Mouse (Mus musculus): ENCODE measurements around the gene Mif4gd. TPM values are rescaled to one million over a fixed set of nuclear protein-coding genes. Genes with fewer than 3 reads are reported as not detected.
A peak's percentile ranks its signal among the peaks of the same experiment; 100 is the strongest.

Gene Mif4gd
- polyA plus RNA-seq, 1 experiment from 2014 or later = 34.4 TPM

GRCm38 (mm10) chr11:115609576-115609975 lies 3.2 kb downstream of the Mif4gd start:
- no peak overlapping the region for H3K9ac ChIP-seq
- no peaks in the 10 kb centered on the region for H3K27me3 ChIP-seq (replicated peaks)
- no peak overlapping the region for H3K4me3 ChIP-seq (replicated peaks)
- peaks cover 26% of the 10 kb centered on the region; the same call in 1 of the 2 replicates for H3K4me1 ChIP-seq
- 59% methylated on average over 3 of the region's 3 CpGs for WGBS
- H3K9me3 ChIP-seq = no peaks in the 10 kb centered on the region
- H3K27ac ChIP-seq = no peak overlapping the region
- H3K36me3 ChIP-seq = peaks cover 32% of the 10 kb centered on the region
- no peak overlapping the region for H3K4me2 ChIP-seq
- ATAC-seq (ENCODE audit: insufficient read depth, low FRiP score, low read depth) = no peak

- Histone ChIP-seq H3K27me3 (replicated peaks) (no peaks in the 10 kb centered on the region), H3K27ac (no peak overlapping the region), H3K4me2 (no peak overlapping the region), H3K4me1 (peaks cover 27% of the 10 kb centered on the region; the same call in 1 of the 2 replicates), H3K9me3 (no peaks in the 10 kb centered on the region), H3K36me3 (peaks cover 32% of the 10 kb centered on the region), H3K4me3 (replicated peaks) (no peak overlapping the region), H3K9ac (no peak overlapping the region)
- ATAC-seq (ENCODE audit: insufficient read depth, low FRiP score, low read depth) = no peak
- 76% methylated on average over 23 of the region's 23 CpGs for WGBS
These were observed 4.1 kb downstream of the Mif4gd start for GRCm38 (mm10) chr11:115608421-115609399.

- no peak overlapping the region for H3K4me3 ChIP-seq (replicated peaks)
- H3K27ac ChIP-seq = no peak overlapping the region
- H3K9me3 ChIP-seq = no peaks in the 10 kb centered on the region
- H3K27me3 ChIP-seq (replicated peaks) = no peaks in the 10 kb centered on the region
- H3K4me1 ChIP-seq = peaks cover 27% of the 10 kb centered on the region
- H3K4me2 ChIP-seq = no peak overlapping the region
- H3K9ac ChIP-seq = no peak overlapping the region
- no peak for ATAC-seq (ENCODE audit: insufficient read depth, low FRiP score, low read depth)
- WGBS = 93% methylated on average over 18 of the region's 18 CpGs
- H3K36me3 ChIP-seq = peaks cover 32% of the 10 kb centered on the region
These were observed 6.0 kb downstream of the Mif4gd start for GRCm38 (mm10) chr11:115606733-115607132.

- peak overlapping the region; percentile 96 for H3K9ac ChIP-seq
- H3K27ac ChIP-seq = peak overlapping the region; percentile 95
- H3K27me3 ChIP-seq (replicated peaks) = no peaks in the 10 kb centered on the region
- ATAC-seq (ENCODE audit: insufficient read depth, low FRiP score, low read depth) = peak; percentile 31
- peaks cover 28% of the 10 kb centered on the region for H3K4me1 ChIP-seq
- peaks cover 32% of the 10 kb centered on the region for H3K36me3 ChIP-seq
- H3K9me3 ChIP-seq = no peaks in the 10 kb centered on the region
- peak overlapping the region; percentile 89 for H3K4me2 ChIP-seq
- H3K4me3 ChIP-seq (replicated peaks) = peak overlapping the region; percentile 91
- under 1% methylated on average over 26 of the region's 26 CpGs for WGBS
These were observed 8.5 kb downstream of the Mif4gd start for GRCm38 (mm10) chr11:115604304-115604696.

- Histone ChIP-seq H3K36me3 (peaks cover 27% of the 10 kb centered on the region), H3K4me2 (peak within 1 kb of the TSS; percentile 89), H3K27ac (peak within 1 kb of the TSS; percentile 95), H3K4me1 (peaks cover 28% of the 10 kb centered on the region), H3K4me3 (replicated peaks) (peak within 1 kb of the TSS; percentile 91), H3K9me3 (no peaks in the 10 kb centered on the region), H3K27me3 (replicated peaks) (no peaks in the 10 kb centered on the region), H3K9ac (peak within 1 kb of the TSS; percentile 96)
- under 1% methylated on average over 80 of the region's 93 CpGs for WGBS
- ATAC-seq (ENCODE audit: insufficient read depth, low FRiP score, low read depth) = peak; percentile 96
These were observed 9.1 kb downstream of the Mif4gd start, which contains the start of the genes Mrps7 and Gga3 for GRCm38 (mm10) chr11:115603476-115604303. Mrps7 (plus strand) TSS chr11:115603925. Gga3 (minus strand) TSS chr11:115604051.

GRCm38 (mm10) chr11:115603128-115603475 lies 9.7 kb downstream of the Mif4gd start:
- H3K27me3 ChIP-seq (replicated peaks) = no peaks in the 10 kb centered on the region
- H3K9me3 ChIP-seq = no peaks in the 10 kb centered on the region
- peak overlapping the region; percentile 66 for H3K4me2 ChIP-seq
- H3K27ac ChIP-seq = peak overlapping the region; percentile 95
- H3K4me1 ChIP-seq = peaks cover 28% of the 10 kb centered on the region
- ATAC-seq (ENCODE audit: insufficient read depth, low FRiP score, low read depth) = no peak
- H3K36me3 ChIP-seq = peaks cover 27% of the 10 kb centered on the region; the same call in 1 of the 2 replicates
- H3K9ac ChIP-seq = peak overlapping the region; percentile 96
- peak overlapping the region; percentile 91 for H3K4me3 ChIP-seq (replicated peaks)
- WGBS = 3% methylated on average over 15 of the region's 15 CpGs

GRCm38 (mm10) chr11:115601174-115601573 lies 11.6 kb downstream of the Mif4gd start:
- Histone ChIP-seq H3K4me1 (peaks cover 28% of the 10 kb centered on the region), H3K4me3 (replicated peaks) (no peak overlapping the region), H3K27ac (no peak overlapping the region), H3K9me3 (no peaks in the 10 kb centered on the region), H3K36me3 (peaks cover 18% of the 10 kb centered on the region; the same call in 1 of the 2 replicates), H3K9ac (no peak overlapping the region), H3K4me2 (no peak overlapping the region), H3K27me3 (replicated peaks) (no peaks in the 10 kb centered on the region)
- no peak for ATAC-seq (ENCODE audit: insufficient read depth, low FRiP score, low read depth)
- WGBS = 82% methylated on average over 4 of the region's 4 CpGs

- Histone ChIP-seq H3K27ac (no peak overlapping the region), H3K4me3 (replicated peaks) (no peak overlapping the region), H3K9me3 (no peaks in the 10 kb centered on the region), H3K4me2 (no peak overlapping the region), H3K36me3 (peaks cover 16% of the 10 kb centered on the region; the same call in 1 of the 2 replicates), H3K9ac (no peak overlapping the region), H3K4me1 (peaks cover 26% of the 10 kb centered on the region), H3K27me3 (replicated peaks) (no peaks in the 10 kb centered on the region)
- ATAC-seq (ENCODE audit: insufficient read depth, low FRiP score, low read depth) = no peak
- WGBS = 91% methylated on average over 15 of the region's 15 CpGs
These were observed 12.0 kb downstream of the Mif4gd start for GRCm38 (mm10) chr11:115600743-115601142.

- Histone ChIP-seq H3K9me3 (no peaks in the 10 kb centered on the region), H3K27me3 (replicated peaks) (no peaks in the 10 kb centered on the region), H3K4me3 (replicated peaks) (no peak overlapping the region), H3K36me3 (peaks cover 20% of the 10 kb centered on the region), H3K27ac (no peak overlapping the region), H3K9ac (no peak overlapping the region), H3K4me2 (no peak overlapping the region), H3K4me1 (peaks cover 16% of the 10 kb centered on the region)
- no peak for ATAC-seq (ENCODE audit: insufficient read depth, low FRiP score, low read depth)
- WGBS = 90% methylated on average over 7 of the region's 7 CpGs
These were observed 13.0 kb downstream of the Mif4gd start for GRCm38 (mm10) chr11:115599722-115600121.

GRCm38 (mm10) chr11:115598309-115598708 lies 14.5 kb downstream of the Mif4gd start:
- no peak overlapping the region for H3K4me2 ChIP-seq
- no peak overlapping the region for H3K4me3 ChIP-seq (replicated peaks)

GRCm38 (mm10) chr11:115595209-115595608 lies 17.6 kb downstream of the Mif4gd start:
- Histone ChIP-seq H3K9me3 (no peaks in the 10 kb centered on the region), H3K36me3 (peaks cover 57% of the 10 kb centered on the region), H3K9ac (no peak overlapping the region), H3K4me2 (no peak overlapping the region), H3K27me3 (replicated peaks) (no peaks in the 10 kb centered on the region), H3K27ac (no peak overlapping the region), H3K4me1 (no peaks in the 10 kb centered on the region), H3K4me3 (replicated peaks) (no peak overlapping the region)
- 93% methylated on average over 3 of the region's 3 CpGs for WGBS
- ATAC-seq (ENCODE audit: insufficient read depth, low FRiP score, low read depth) = no peak

More at GRCm38 (mm10) chr11:115598309-115598708, 14.5 kb downstream of the Mif4gd start:
- Histone ChIP-seq H3K9ac (no peak overlapping the region), H3K27ac (no peak overlapping the region), H3K9me3 (no peaks in the 10 kb centered on the region), H3K36me3 (peaks cover 33% of the 10 kb centered on the region), H3K4me1 (peaks cover 14% of the 10 kb centered on the region), H3K27me3 (replicated peaks) (no peaks in the 10 kb centered on the region)
- 92% methylated on average over 4 of the region's 4 CpGs for WGBS
- ATAC-seq (ENCODE audit: insufficient read depth, low FRiP score, low read depth) = no peak

Measured in stomach, embryonic 15.5 days (tissue).